Mouse (Mus musculus) neural tube, embryonic 12.5 days (tissue): ENCODE measurements at regions not wholly inside any gene's neighbourhood (a gene's known extent, or its start where the extent isn't known, plus 50 kb on each side); places are given as distances from the start of the nearest gene placed in this dataset.

ENCODE experiments used
- ATAC-seq: fragments of 200-750 bp; cut with Nextera tagmentation; 2 replicates; pipeline ENCODE4 v1.8.0; 2017; ENCODE audit warnings: low read depth, mild to moderate bottlenecking, moderate TSS enrichment, moderate library complexity; ENCODE audit not compliant: low FRiP score
- H3K27ac ChIP-seq: fragments of 300-500 bp; sonication (generic); 2 replicates; pipeline ENCODE4 v1.5.1; 2016
- H3K27me3 ChIP-seq: fragments of 300-500 bp; sonication (generic); replicated peaks from 2 replicates; pipeline ENCODE4 v1.6.1; 2016; ENCODE audit warnings: mild to moderate bottlenecking
- H3K36me3 ChIP-seq: fragments of 300-500 bp; sonication (generic); 2 replicates; pipeline ENCODE4 v1.6.1; 2016; ENCODE audit warnings: mild to moderate bottlenecking
- H3K4me1 ChIP-seq: fragments of 300-500 bp; sonication (generic); 2 replicates; pipeline ENCODE4 v1.6.1; 2016
- H3K4me2 ChIP-seq: fragments of 300-500 bp; sonication (generic); replicated peaks from 2 replicates; pipeline ENCODE4 v1.6.1; 2016; ENCODE audit warnings: mild to moderate bottlenecking
- H3K4me3 ChIP-seq: fragments of 300-500 bp; sonication (generic); 2 replicates; pipeline ENCODE4 v1.5.1; 2016
- H3K9ac ChIP-seq: fragments of 300-500 bp; sonication (generic); 2 replicates; pipeline ENCODE4 v1.6.1; 2016; ENCODE audit warnings: mild to moderate bottlenecking
- H3K9me3 ChIP-seq: fragments of 300-500 bp; sonication (generic); 2 replicates; pipeline ENCODE4 v1.6.1; 2016; ENCODE audit warnings: mild to moderate bottlenecking
- WGBS: fragments of 180-500 bp; shearing (Covaris S2); methylation state at CpG from one replicate; pipeline ENCODE4 v1.1.7; 2016; 5-methylcytosine and 5-hydroxymethylcytosine counted together

GRCm38 (mm10) chr5:12868355-12869217 lies 256.6 kb upstream of the Sema3a start:
- no peaks in the 10 kb centered on the region for H3K9me3 ChIP-seq
- no peaks in the 10 kb centered on the region for H3K36me3 ChIP-seq
- H3K27ac ChIP-seq: no peak overlapping the region
- ATAC-seq: 0 out of 2 replicates have a peak, but pooled peaks have one; percentile 44
- no peak overlapping the region for H3K4me3 ChIP-seq
- H3K9ac ChIP-seq: no peak overlapping the region
- WGBS: 33% methylated on average over 3 of the region's 3 CpGs
- H3K4me1 ChIP-seq: no peaks in the 10 kb centered on the region
- H3K27me3 ChIP-seq: no peaks in the 10 kb centered on the region
- H3K4me2 ChIP-seq: no peak overlapping the region

- no peak overlapping the region for H3K4me2 ChIP-seq
- H3K4me3 ChIP-seq: no peak overlapping the region
- no peaks in the 10 kb centered on the region for H3K4me1 ChIP-seq
- H3K27ac ChIP-seq: no peak overlapping the region
- no peaks in the 10 kb centered on the region for H3K9me3 ChIP-seq
- H3K9ac ChIP-seq: no peak overlapping the region
- H3K36me3 ChIP-seq: no peaks in the 10 kb centered on the region
- 81% methylated on average over 3 of the region's 3 CpGs for WGBS
- no peaks in the 10 kb centered on the region for H3K27me3 ChIP-seq
- ATAC-seq: no peak
These were observed 252.3 kb upstream of the Sema3a start for GRCm38 (mm10) chr5:12872888-12873287.

- no peak for ATAC-seq
- no peak overlapping the region for H3K4me2 ChIP-seq
- no peak overlapping the region for H3K27ac ChIP-seq
- no peaks in the 10 kb centered on the region for H3K4me1 ChIP-seq
- H3K4me3 ChIP-seq: no peak overlapping the region
- H3K9ac ChIP-seq: no peak overlapping the region
- H3K36me3 ChIP-seq: no peaks in the 10 kb centered on the region
- 93% methylated on average over 6 of the region's 6 CpGs for WGBS
- no peaks in the 10 kb centered on the region for H3K9me3 ChIP-seq
- H3K27me3 ChIP-seq: no peaks in the 10 kb centered on the region
These were observed 247.5 kb upstream of the Sema3a start for GRCm38 (mm10) chr5:12877595-12878296.

- no peaks in the 10 kb centered on the region for H3K27me3 ChIP-seq
- H3K4me1 ChIP-seq: no peaks in the 10 kb centered on the region
- no peak for ATAC-seq
- H3K4me2 ChIP-seq: no peak overlapping the region
- H3K9ac ChIP-seq: no peak overlapping the region
- H3K4me3 ChIP-seq: no peak overlapping the region
- no peaks in the 10 kb centered on the region for H3K9me3 ChIP-seq
- no peak overlapping the region for H3K27ac ChIP-seq
- no peaks in the 10 kb centered on the region for H3K36me3 ChIP-seq
These were observed 232.9 kb upstream of the Sema3a start for GRCm38 (mm10) chr5:12892333-12892732.

GRCm38 (mm10) chr5:12894638-12895037 lies 230.6 kb upstream of the Sema3a start:
- Histone ChIP-seq H3K9me3 (no peaks in the 10 kb centered on the region), H3K4me1 (no peaks in the 10 kb centered on the region), H3K4me2 (no peak overlapping the region), H3K9ac (no peak overlapping the region), H3K27me3 (no peaks in the 10 kb centered on the region), H3K4me3 (no peak overlapping the region), H3K27ac (no peak overlapping the region), H3K36me3 (no peaks in the 10 kb centered on the region)
- no peak for ATAC-seq
- 68% methylated on average over 2 of the region's 2 CpGs for WGBS

GRCm38 (mm10) chr5:12910741-12911140 lies 214.5 kb upstream of the Sema3a start:
- no peaks in the 10 kb centered on the region for H3K4me1 ChIP-seq
- H3K4me3 ChIP-seq: no peak overlapping the region
- no peak overlapping the region for H3K27ac ChIP-seq
- no peak overlapping the region for H3K4me2 ChIP-seq
- no peak overlapping the region for H3K9ac ChIP-seq
- no peaks in the 10 kb centered on the region for H3K36me3 ChIP-seq
- H3K9me3 ChIP-seq: no peaks in the 10 kb centered on the region
- H3K27me3 ChIP-seq: no peaks in the 10 kb centered on the region
- no peak for ATAC-seq

GRCm38 (mm10) chr5:12914395-12914794 lies 210.8 kb upstream of the Sema3a start:
- Histone ChIP-seq H3K27me3 (no peaks in the 10 kb centered on the region), H3K4me1 (no peaks in the 10 kb centered on the region), H3K27ac (no peak overlapping the region), H3K36me3 (no peaks in the 10 kb centered on the region), H3K9me3 (no peaks in the 10 kb centered on the region), H3K4me3 (no peak overlapping the region), H3K4me2 (no peak overlapping the region), H3K9ac (no peak overlapping the region)
- no peak for ATAC-seq
- WGBS: 76% methylated on average over 1 of the region's 1 CpGs

GRCm38 (mm10) chr5:12919335-12919734 lies 205.9 kb upstream of the Sema3a start:
- H3K9ac ChIP-seq: no peak overlapping the region
- H3K4me1 ChIP-seq: no peaks in the 10 kb centered on the region
- no peak overlapping the region for H3K27ac ChIP-seq
- H3K36me3 ChIP-seq: no peaks in the 10 kb centered on the region
- ATAC-seq: no peak
- 66% methylated on average over 2 of the region's 2 CpGs for WGBS
- no peak overlapping the region for H3K4me2 ChIP-seq
- no peaks in the 10 kb centered on the region for H3K9me3 ChIP-seq
- H3K27me3 ChIP-seq: no peaks in the 10 kb centered on the region
- H3K4me3 ChIP-seq: no peak overlapping the region

- Histone ChIP-seq H3K4me3 (no peak overlapping the region), H3K36me3 (no peaks in the 10 kb centered on the region), H3K27me3 (no peaks in the 10 kb centered on the region), H3K9ac (no peak overlapping the region), H3K9me3 (no peaks in the 10 kb centered on the region), H3K4me1 (no peaks in the 10 kb centered on the region), H3K4me2 (no peak overlapping the region), H3K27ac (no peak overlapping the region)
- no peak for ATAC-seq
These were observed 202.3 kb upstream of the Sema3a start for GRCm38 (mm10) chr5:12922889-12923288.

GRCm38 (mm10) chr5:12925466-12925865 lies 199.7 kb upstream of the Sema3a start:
- no peaks in the 10 kb centered on the region for H3K36me3 ChIP-seq
- H3K9me3 ChIP-seq: no peaks in the 10 kb centered on the region
- H3K9ac ChIP-seq: no peak overlapping the region
- no peak overlapping the region for H3K4me3 ChIP-seq
- no peaks in the 10 kb centered on the region for H3K4me1 ChIP-seq
- no peak overlapping the region for H3K4me2 ChIP-seq
- ATAC-seq: no peak
- H3K27ac ChIP-seq: no peak overlapping the region
- H3K27me3 ChIP-seq: no peaks in the 10 kb centered on the region

GRCm38 (mm10) chr5:12926289-12926688 lies 198.9 kb upstream of the Sema3a start:
- Histone ChIP-seq H3K4me2 (no peak overlapping the region), H3K4me3 (no peak overlapping the region), H3K9ac (no peak overlapping the region), H3K27ac (no peak overlapping the region), H3K27me3 (no peaks in the 10 kb centered on the region), H3K4me1 (no peaks in the 10 kb centered on the region), H3K36me3 (no peaks in the 10 kb centered on the region), H3K9me3 (no peaks in the 10 kb centered on the region)
- ATAC-seq: no peak
- 78% methylated on average over 8 of the region's 8 CpGs for WGBS

GRCm38 (mm10) chr5:12927247-12927646 lies 198.0 kb upstream of the Sema3a start:
- no peak for ATAC-seq
- no peak overlapping the region for H3K9ac ChIP-seq

GRCm38 (mm10) chr5:12937052-12937451 lies 188.2 kb upstream of the Sema3a start:
- ATAC-seq: no peak
- Histone ChIP-seq H3K4me2 (no peak overlapping the region), H3K4me3 (no peak overlapping the region), H3K27ac (no peak overlapping the region), H3K27me3 (no peaks in the 10 kb centered on the region), H3K36me3 (no peaks in the 10 kb centered on the region), H3K9ac (no peak overlapping the region), H3K9me3 (no peaks in the 10 kb centered on the region), H3K4me1 (no peaks in the 10 kb centered on the region)
- whole genome bisulfite sequencing: 77% methylated on average over 5 of the region's 5 CpGs

More at GRCm38 (mm10) chr5:12927247-12927646, 198.0 kb upstream of the Sema3a start:
- H3K27me3 ChIP-seq: no peaks in the 10 kb centered on the region
- no peak overlapping the region for H3K27ac ChIP-seq
- 83% methylated on average over 3 of the region's 3 CpGs for WGBS
- no peak overlapping the region for H3K4me2 ChIP-seq
- H3K9me3 ChIP-seq: no peaks in the 10 kb centered on the region
- no peak overlapping the region for H3K4me3 ChIP-seq
- no peaks in the 10 kb centered on the region for H3K36me3 ChIP-seq
- H3K4me1 ChIP-seq: no peaks in the 10 kb centered on the region
